Mouse (Mus musculus) G1E (cell line): ENCODE results near the gene Mcat. TPM values are rescaled to one million over a fixed set of nuclear protein-coding genes. Genes with fewer than 3 reads are reported as not detected.
A peak's percentile ranks its signal among the peaks of the same experiment; 100 is the strongest.

Experiments used
- ATAC-seq: 2 replicates; pipeline ENCODE4 v1.8.0; 2016; ENCODE audit warnings: mild to moderate bottlenecking; ENCODE audit not compliant: insufficient number of reproducible peaks, poor library complexity, low FRiP score, severe bottlenecking; ENCODE audit errors: extremely low read depth
- DNase-seq: peaks from one replicate; pipeline ENCODE4 v3.0.0; 2012; ENCODE audit warnings: low spot score
- H3K27me3 ChIP-seq: 2 replicates; pipeline ENCODE4 v1.6.1; 2012; ENCODE audit warnings: mild to moderate bottlenecking, low read length, inconsistent platforms; ENCODE audit not compliant: insufficient read depth
- H3K36me3 ChIP-seq: replicated peaks from 2 replicates; pipeline ENCODE3; 2012; ENCODE audit warnings: mild to moderate bottlenecking, inconsistent platforms
- H3K4me1 ChIP-seq: 2 replicates; pipeline ENCODE4 v1.6.1; 2012; ENCODE audit warnings: low read depth, low read length, inconsistent platforms, mixed read lengths; ENCODE audit not compliant: insufficient read depth
- H3K4me3 ChIP-seq: 2 replicates; pipeline ENCODE4 v1.5.1; 2012; ENCODE audit warnings: low read depth, mild to moderate bottlenecking, inconsistent platforms, low read length, moderate library complexity, mixed read lengths
- H3K9me3 ChIP-seq: replicated peaks from 2 replicates; pipeline ENCODE4 v1.6.1; 2012; ENCODE audit warnings: inconsistent platforms
- CTCF ChIP-seq: IDR thresholded peaks from 2 replicates; pipeline ENCODE4 v1.5.1; 2012; ENCODE audit warnings: low read depth, low read length, inconsistent platforms, mixed read lengths
- GATA1 ChIP-seq: IDR thresholded peaks from 2 replicates; pipeline ENCODE4 v1.6.1; 2012; ENCODE audit warnings: borderline replicate concordance, low read length, inconsistent platforms, mixed read lengths
- GATA2 ChIP-seq: IDR thresholded peaks from 2 replicates; pipeline ENCODE4 v1.6.1; 2012; ENCODE audit warnings: low read depth, low read length, inconsistent platforms, borderline replicate concordance
- POLR2AphosphoS5 ChIP-seq: IDR thresholded peaks from 2 replicates; pipeline ENCODE4 v1.6.1; 2012; ENCODE audit warnings: low read depth, low read length, inconsistent platforms; ENCODE audit not compliant: insufficient replicate concordance
- TAL1 ChIP-seq: conservative IDR thresholded peaks from 2 replicates; pipeline ENCODE4 v1.6.1; 2012; ENCODE audit warnings: low read depth, low read length, inconsistent platforms, mixed read lengths
- polyA plus RNA-seq: library from polyadenylated mRNA; stranded (reverse); fragments of >175 nt; gene quantifications from 2 replicates; pipeline ENCODE4 v1.2.3, GENCODE M21; 2012
- total RNA-seq, 2 experiments: library from RNA; stranded (forward) in 1 of 2; stranded (reverse) in 1 of 2; fragments of 200-1000 nt in 1 of 2; fragments of >200 nt in 1 of 2; fragmentation: Nextera tagmentation in 1 of 2; gene quantifications; 2 replicates each; pipeline ENCODE4 v1.2.3; 2014 to 2017

Gene Mcat
- total and polyA plus RNA-seq, 3 experiments = 14.0 to 17.7 (median 17.1) TPM

DNA sequence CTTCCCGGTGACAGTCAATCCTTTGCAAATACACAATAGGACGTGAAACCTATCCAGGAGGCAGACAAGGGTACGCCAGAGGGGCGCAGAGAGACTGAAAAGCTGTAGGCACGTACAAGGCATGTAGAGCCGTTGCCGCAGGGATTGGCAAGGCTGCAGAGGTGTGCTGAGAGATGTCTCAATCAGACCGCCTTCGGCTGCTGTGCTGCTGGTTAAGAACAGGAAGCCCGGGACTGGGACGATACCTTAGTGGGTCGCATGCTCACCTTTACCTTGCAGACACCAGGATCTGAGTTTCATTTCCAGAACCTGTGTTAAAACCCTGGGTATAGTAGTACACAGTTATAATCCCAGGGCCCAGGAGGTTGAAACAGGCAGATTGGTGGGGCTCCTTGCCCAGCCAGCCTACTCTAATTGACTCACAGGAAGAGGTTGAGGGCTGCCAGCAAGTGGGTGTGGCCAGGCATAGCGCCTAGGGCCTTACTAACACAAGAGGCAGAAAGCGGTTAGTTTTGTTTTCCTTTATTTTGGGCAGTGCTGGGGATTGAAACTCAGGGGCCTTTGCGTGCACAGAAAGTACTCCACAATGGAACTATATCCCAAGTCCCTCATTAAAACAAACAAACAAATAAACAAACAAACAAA, 839 bp downstream of the Mcat start:
- ATAC-seq = peak; percentile 69
- TF ChIP-seq POLR2AphosphoS5 (no peak), GATA1 (no peak), TAL1 (no peak), CTCF (no peak), GATA2 (no peak)
- Histone ChIP-seq H3K4me1 (peaks cover 58% of the 10 kb centered on the region), H3K36me3 (peaks cover 5% of the 10 kb centered on the region), H3K27me3 (no peaks in the 10 kb centered on the region), H3K9me3 (no peaks in the 10 kb centered on the region), H3K4me3 (peak overlapping the region; percentile 87)
- DNase-seq = peak; percentile 48

DNA sequence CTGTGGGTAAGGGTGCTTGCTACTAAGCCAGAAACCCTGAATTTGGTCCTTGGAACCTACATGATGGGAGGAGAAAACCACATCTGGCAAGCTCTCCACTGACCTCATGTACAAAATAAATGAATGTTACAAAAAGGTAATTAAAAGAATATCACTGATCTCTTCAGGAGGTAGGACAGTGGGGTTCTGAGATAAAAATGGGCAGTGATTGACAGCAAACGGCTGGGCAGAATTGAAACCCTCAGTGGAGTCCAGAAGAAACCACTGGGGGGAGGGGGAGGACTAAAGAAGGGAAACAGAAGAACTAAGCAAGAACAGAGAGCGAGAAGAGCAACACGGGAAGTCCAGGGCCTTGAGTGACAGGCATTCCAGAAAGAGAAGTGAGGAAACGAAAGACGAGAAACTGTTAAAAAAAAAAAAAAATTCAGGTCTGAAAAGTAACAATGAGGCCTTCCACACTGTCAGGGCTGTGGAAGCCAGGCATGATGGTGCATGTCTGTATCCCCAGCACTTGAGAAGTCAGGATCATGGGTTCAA, 2.6 kb downstream of the Mcat start:
- H3K4me1 ChIP-seq = peaks cover 53% of the 10 kb centered on the region
- H3K9me3 ChIP-seq = no peaks in the 10 kb centered on the region
- TF ChIP-seq CTCF (no peak), GATA2 (no peak), GATA1 (no peak), POLR2AphosphoS5 (no peak), TAL1 (no peak)
- ATAC-seq (no peak), DNase-seq (no peak)
- peaks cover 3% of the 10 kb centered on the region for H3K36me3 ChIP-seq
- no peaks in the 10 kb centered on the region for H3K27me3 ChIP-seq
- H3K4me3 ChIP-seq = no peak overlapping the region

DNA sequence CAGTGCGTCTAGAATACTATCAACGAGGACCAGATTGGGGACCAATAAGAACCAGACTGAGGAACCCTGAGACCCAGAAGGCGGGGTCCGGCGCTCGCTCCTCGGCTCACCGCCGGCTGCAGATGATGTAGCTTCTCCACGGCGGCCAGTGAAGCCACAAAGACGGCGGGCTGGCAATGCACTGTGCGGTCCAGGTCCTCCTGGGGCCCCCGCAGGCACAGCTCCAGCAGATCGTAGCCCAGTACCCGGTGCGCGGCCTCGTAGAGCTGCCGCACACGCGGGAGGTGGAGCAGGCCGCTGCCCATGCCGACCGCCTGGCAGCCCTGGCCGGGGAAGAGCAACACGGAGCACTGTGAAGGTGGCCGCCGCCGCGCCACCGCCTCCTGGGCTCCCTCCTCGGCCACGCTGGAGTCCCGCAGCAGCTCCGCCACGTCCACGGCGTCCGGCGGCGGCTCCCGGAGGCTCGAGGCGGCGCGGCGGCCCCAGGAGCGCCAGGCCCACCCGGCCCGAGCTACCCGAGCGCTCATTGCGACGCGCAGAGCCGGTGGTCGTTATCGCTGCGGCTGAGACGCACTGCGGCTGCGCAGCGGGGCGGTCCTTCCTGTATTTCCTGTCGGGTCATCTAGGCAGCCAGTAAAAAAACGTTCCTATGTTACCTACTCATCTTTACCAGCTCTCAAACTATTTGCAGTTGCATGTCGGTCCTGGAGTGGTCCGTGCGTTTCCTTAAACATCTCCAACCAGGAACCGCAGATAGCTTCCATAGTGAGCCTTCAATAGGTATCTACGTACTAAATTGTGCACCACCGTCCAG, 8.2 kb downstream of the Mcat start:
- peak overlapping the region; percentile 87 for H3K4me3 ChIP-seq
- H3K9me3 ChIP-seq = no peaks in the 10 kb centered on the region
- ATAC-seq (peak; percentile 77; the same call in 1 of the 2 replicates), DNase-seq (peak; percentile 86)
- H3K4me1 ChIP-seq = peaks cover 12% of the 10 kb centered on the region; the same call in 1 of the 2 replicates
- TF ChIP-seq GATA1 (no peak), TAL1 (no peak), GATA2 (no peak), POLR2AphosphoS5 (no peak), CTCF (no peak)
- H3K36me3 ChIP-seq = peaks cover 33% of the 10 kb centered on the region
- H3K27me3 ChIP-seq = no peaks in the 10 kb centered on the region

DNA sequence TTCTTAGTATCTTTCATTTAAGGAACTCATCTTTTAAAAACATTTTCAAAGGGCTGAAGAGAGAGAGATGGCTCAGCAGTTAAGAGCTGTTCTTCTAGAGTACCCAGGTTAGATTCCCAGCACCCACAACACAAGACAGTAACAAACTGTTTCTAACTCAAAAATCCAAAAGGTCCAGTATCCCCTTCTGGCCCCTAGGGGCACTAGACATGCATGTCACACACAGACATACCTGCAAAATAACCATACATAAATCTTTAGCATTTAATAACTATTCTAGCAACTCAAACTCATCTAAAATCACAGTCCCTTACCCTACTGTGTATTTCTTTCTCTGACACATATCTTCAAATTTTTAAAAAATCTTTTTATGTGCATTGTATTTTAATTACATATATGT, 9.8 kb downstream of the Mcat start:
- H3K9me3 ChIP-seq = no peaks in the 10 kb centered on the region
- peaks cover 48% of the 10 kb centered on the region for H3K36me3 ChIP-seq
- H3K4me1 ChIP-seq = peaks cover 12% of the 10 kb centered on the region; the same call in 1 of the 2 replicates
- ATAC-seq (no peak), DNase-seq (no peak)
- H3K27me3 ChIP-seq = no peaks in the 10 kb centered on the region
- no peak overlapping the region for H3K4me3 ChIP-seq
- TF ChIP-seq GATA2 = no peak

DNA sequence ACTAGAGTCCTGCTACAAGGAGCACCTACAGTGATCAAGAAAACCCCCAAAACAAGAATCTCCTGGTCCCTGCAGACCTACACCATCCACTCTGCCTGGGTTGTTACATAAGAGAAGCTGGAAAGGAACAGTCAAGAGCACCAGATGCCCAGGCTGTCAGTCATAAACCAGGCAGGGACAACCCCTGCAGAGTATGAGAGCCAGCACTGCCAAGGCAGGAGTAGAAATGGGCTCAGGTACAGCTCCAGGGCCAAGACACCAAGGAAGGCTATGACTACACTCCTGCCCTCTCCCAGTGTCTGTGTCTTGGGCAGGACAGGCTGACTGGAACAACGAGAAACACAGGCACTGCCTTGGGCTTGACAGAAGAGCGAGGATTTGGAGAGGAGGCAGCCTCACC, 13.4 kb downstream of the Mcat start:
- Histone ChIP-seq H3K27me3 (no peaks in the 10 kb centered on the region), H3K9me3 (no peaks in the 10 kb centered on the region), H3K4me1 (peaks cover 13% of the 10 kb centered on the region), H3K4me3 (no peak overlapping the region), H3K36me3 (peaks cover 85% of the 10 kb centered on the region)
- no peak for TF ChIP-seq GATA1
- TF ChIP-seq GATA2 = no peak
- TF ChIP-seq CTCF = no peak
- TF ChIP-seq POLR2AphosphoS5 = no peak
- TF ChIP-seq TAL1 = no peak
- ATAC-seq (no peak), DNase-seq (no peak)

DNA sequence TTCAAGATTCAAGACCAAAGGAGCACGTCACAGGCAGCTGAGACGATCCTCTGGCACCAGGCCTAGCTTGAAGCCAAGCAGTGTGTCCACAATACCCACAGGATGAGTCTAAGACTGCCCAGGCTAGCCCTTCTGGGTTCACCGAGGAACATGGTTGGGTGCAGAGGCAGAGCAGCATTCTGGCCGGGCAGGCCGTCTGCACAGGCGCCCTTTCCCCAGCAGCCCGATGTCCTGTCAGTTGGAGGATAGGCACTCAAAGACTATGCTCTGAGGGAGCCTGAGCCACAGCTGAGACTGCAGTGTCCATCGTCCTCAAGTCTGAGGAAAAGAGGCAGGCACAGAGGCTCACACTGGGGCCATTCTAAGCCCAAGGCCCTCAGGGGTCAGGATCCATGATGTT, 16.4 kb downstream of the Mcat start:
- no peak for ATAC-seq
- no peak for TF ChIP-seq TAL1
- TF ChIP-seq POLR2AphosphoS5 = no peak
- TF ChIP-seq GATA1 = no peak
- TF ChIP-seq GATA2 = no peak
- TF ChIP-seq CTCF = no peak
- Histone ChIP-seq H3K9me3 (no peaks in the 10 kb centered on the region), H3K27me3 (peaks cover 15% of the 10 kb centered on the region; the same call in 1 of the 2 replicates), H3K4me1 (peaks cover 10% of the 10 kb centered on the region), H3K4me3 (no peak overlapping the region), H3K36me3 (peaks cover 73% of the 10 kb centered on the region)
- no peak for DNase-seq
